Mouse (Mus musculus) frontal cortex, adult (tissue): Measurements from ENCODE around the gene Rpl14.

Experiments used
- ATAC-seq: cut with Nextera tagmentation; 2 replicates; pipeline ENCODE4 v1.9.2; 2017; ENCODE audit warnings: mild to moderate bottlenecking, moderate library complexity, mixed read lengths; ENCODE audit not compliant: low TSS enrichment

The Rpl14 gene

GRCm38 (mm10) chr9:120603512-120603908 lies 32.3 kb downstream of the Rpl14 start:
- no peak for ATAC-seq

DNA sequence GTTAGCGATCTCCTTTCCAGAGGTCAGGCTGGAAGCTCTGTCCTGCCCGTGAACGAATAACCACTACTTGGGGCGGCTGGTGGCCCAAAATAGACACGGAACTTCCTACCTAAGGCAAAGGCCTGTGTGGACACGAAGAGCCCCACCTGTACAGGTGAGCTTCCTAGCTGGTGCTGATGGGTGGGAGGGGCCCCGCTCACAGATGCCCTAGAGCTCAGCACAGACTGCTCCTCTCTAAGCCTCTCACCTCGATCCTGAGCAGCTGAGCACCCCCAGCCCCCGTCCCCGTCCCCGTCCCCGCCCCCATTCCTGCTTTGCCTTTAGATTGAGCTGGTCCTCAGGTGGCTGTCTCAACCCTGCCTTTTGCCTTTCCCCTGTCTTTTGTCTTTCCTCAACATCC lies 32.7 kb downstream of the Rpl14 start:
- ATAC-seq = no peak

- ATAC-seq = no peak
These were observed 39.8 kb downstream of the Rpl14 start for GRCm38 (mm10) chr9:120611055-120611454.

DNA sequence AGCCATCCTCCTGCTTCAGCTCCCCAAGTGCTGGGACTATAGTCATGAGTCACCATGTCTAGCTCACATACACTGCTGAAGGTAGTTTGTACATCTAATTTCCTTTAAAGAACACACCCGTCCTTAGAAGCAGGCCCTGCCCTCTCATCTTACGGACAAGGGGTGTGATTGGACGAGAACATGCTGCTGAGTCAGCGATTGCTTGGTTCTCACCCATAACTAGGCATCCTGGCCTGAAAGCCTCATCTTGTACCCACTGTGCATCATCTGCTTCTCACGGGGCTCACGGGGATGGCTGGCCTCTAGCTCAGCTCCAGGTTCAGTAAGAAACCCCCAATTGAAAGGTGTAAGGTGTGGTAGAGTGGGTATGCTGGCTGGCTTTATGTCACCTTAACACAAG lies 42.8 kb downstream of the Rpl14 start:
- ATAC-seq = no peak

GRCm38 (mm10) chr9:120618101-120618500 lies 46.9 kb downstream of the Rpl14 start:
- ATAC-seq = no peak

- ATAC-seq = peak; percentile 38; the same call in 1 of the 2 replicates
These were observed 48.1 kb downstream of the Rpl14 start for GRCm38 (mm10) chr9:120619347-120619708.

GRCm38 (mm10) chr9:120619709-120620408 lies 48.6 kb downstream of the Rpl14 start:
- peak; percentile 73; the same call in 1 of the 2 replicates for ATAC-seq

DNA sequence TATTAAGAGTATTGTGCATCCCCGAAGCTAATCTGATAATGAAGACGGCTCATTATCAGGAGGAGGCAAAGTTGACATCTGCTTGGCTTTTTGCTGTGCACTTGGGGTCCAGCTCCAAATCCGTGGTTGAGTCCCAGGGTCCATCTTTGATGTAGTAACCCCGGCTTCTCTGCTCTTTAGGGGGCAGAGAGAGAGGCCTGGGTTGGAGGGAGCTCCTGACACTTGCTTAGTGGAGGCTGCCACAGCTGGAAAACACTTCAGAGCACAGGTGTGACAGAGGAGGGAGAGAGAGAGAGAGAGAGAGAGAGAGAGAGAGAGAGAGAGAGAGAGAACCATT lies 49.1 kb downstream of the Rpl14 start:
- no peak for ATAC-seq
